Mouse (Mus musculus): ENCODE results near the gene Mthfr. TPM values are rescaled to one million over a fixed set of nuclear protein-coding genes. Genes with fewer than 3 reads are reported as not detected.
"Not testable (repeated sequence)": the region's sequence is repeated elsewhere in the genome, so short reads cannot be mapped to it uniquely, and the experiment has no call there.

Gene Mthfr
- polyA plus RNA-seq, 2 experiments from 2014 or later = 6.8 to 23.1 TPM

DNA sequence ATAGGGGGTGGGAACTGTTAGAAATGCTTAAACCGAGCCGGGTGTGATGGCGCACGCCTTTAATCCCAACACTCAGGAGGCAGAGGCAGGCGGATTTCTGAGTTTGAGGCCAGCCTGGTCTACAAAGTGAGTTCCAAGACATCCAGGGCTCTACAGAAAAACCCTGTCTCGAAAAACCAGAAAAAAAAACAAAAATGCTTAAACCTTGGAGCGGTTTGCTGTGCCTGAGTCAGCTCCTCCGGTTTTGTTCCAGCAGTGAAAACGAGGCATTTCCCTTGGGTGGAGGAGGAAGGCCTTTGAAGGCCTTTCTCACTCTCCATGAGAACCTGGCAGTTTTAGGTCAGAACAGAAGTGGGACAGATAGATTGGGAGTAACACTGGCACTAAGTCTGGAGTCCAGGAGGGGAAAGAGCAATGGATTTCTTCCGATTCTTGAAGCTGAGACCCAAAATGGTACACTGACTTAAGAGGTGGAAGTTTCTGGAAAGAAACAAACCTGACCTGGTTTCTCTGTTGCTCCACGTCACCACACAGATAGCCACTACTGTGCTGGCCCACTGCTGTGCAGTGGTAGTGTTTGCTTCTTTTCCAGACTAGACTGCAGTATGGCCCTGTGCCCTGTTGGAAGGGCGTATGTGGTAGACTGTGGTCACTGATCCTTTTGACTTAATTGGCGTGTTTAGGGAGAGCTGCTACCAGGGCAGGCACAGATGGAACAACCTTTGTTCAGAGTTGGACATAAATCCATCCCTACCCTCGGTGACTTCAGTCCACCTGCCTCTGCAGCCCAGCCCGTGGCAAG, 1.4 kb downstream of the Mthfr start:
- no peak for ATAC-seq

GRCm38 (mm10) chr4:148040933-148041610, 2.2 kb downstream of the Mthfr start:
- ATAC-seq = no peak

GRCm38 (mm10) chr4:148041611-148042191, 2.8 kb downstream of the Mthfr start:
- ATAC-seq = peak; percentile 8

DNA sequence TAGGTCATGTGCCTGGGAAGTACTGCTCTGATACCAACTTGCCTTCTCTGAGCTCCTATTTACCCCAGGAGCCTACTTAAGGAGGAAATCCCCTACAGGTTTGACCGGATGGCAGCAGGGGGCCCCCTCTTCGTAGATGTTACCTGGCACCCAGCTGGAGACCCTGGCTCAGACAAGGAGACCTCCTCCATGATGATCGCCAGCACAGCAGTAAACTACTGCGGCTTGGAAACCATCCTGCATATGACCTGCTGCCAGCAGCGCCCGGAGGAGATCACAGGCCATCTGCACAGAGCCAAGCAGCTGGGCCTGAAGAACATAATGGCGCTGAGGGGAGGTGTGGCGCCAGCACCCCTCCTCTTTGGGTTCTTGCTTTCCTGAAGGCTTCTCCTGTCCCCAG, 4.5 kb downstream of the Mthfr start:
- not testable (repeated sequence) for ATAC-seq

GRCm38 (mm10) chr4:148044113-148044512, 5.2 kb downstream of the Mthfr start:
- no peak for ATAC-seq

GRCm38 (mm10) chr4:148046450-148047031, 7.7 kb downstream of the Mthfr start:
- ATAC-seq = no peak

DNA sequence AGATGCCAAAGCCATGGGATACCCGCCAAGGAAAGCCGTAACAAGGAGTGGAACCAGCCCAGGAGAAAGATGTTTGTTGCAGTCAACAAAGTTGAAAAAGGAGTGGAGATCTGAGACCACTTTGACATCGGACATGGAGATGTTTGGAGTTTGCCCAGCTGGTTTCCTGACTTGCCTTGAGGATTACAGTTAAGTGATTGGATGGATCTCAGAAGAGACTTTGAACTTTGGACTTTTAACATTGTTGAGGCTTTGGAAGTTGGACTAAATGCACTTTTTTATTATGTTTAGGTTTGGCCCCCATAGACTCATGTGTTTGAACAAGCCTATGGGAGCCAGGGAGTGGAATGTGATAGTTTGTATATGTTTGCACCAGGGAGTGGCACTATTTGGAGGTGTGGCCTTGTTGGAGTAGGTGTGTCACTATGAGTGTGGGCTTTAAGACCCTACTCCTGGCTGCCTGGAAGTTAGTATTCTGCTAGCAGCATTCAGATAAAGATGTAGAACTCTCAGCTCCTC, 11.6 kb downstream of the Mthfr start:
- ATAC-seq = not testable (repeated sequence)

- no peak for ATAC-seq
Observed at GRCm38 (mm10) chr4:148051046-148051776, 12.3 kb downstream of the Mthfr start.

GRCm38 (mm10) chr4:148051886-148052285, 13.0 kb downstream of the Mthfr start:
- no peak for ATAC-seq

- no peak for ATAC-seq
Observed at GRCm38 (mm10) chr4:148052976-148053375, 14.1 kb downstream of the Mthfr start.

DNA sequence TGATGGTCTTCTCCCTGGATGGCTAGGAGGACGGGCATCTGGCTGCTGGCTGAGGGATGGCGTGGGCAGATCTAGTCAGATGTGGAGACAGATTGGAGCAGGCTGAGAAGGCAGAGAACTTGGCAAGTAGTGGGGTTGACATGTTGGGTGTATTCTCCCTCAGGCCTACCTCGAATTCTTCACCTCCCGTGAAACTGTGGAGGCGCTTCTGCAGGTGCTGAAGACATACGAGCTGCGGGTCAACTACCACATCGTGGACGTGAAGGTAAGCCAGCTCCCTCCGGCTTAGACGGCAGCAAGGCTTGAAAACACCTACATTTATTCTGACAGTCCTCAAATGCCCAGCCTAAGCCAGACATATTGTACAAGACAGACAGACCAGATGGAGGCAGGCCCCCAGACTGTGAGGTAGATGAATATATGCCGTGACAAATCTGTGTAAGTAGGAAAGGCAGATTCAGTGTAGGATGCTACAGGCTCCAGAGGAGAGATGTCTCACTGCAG, 14.6 kb downstream of the Mthfr start:
- ATAC-seq = no peak

GRCm38 (mm10) chr4:148054961-148055695, 16.3 kb downstream of the Mthfr start:
- no peak for ATAC-seq

- no peak for ATAC-seq
Observed at GRCm38 (mm10) chr4:148056246-148056645, 17.4 kb downstream of the Mthfr start.

- ATAC-seq = no peak
Observed at GRCm38 (mm10) chr4:148056801-148057200, 17.9 kb downstream of the Mthfr start.

DNA sequence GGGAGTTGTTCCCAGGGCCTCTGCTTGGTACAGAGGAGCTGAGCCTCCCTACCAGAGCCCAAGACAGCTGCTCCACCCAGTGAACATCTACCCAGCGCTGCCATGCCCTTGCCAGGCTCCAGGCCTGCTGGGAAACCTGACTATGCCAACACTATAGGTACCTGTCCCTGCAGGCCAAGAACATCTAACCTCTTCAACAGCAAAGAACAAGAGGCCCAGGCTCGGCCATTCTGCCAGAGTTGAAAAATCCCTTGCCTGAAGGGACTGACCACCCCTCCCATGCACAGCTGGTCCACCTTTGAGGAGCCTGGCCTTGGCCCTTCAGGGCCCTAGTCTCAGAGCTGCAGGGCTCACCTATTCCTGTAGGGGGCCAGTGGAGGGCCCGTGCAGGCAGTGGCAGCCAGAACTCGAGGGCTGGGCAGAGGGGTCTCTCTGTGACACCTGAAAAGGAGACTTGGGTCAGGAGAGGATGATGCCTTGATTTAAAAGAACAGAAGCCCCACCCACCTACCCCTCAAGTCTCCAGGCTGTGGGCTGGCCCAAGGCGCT, 18.9 kb downstream of the Mthfr start:
- no peak for ATAC-seq

DNA sequence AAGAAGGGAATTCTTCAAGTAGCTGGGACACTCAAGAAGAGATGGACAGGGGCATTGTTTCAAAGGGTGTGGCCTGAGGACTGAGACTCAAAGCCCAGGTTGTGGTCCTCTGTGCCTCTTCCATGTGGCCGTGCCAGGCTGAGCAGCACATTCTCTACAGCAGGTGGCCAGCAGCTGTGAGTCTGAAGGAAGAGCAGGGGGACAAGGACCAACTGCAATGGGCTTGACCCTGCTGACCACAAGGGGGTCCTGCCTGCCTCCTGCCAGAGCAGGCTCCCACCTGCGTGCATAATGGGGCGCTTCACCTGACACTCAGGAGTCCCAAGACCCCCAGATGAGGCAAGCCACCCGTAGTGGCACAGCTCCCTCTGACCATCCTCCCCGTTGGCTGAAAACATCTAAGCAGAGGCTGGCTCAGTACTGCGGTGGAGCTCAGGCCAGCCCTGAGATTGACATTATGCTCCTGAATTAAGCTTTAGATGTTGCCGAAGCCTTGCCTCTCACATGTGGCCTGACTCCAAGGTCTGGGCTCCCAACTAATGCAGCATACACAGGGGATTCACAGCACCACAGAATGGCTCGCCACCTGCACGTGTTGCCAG, 19.4 kb downstream of the Mthfr start:
- no peak for ATAC-seq

- ATAC-seq = no peak
Observed at GRCm38 (mm10) chr4:148058993-148059392, 20.1 kb downstream of the Mthfr start.

DNA sequence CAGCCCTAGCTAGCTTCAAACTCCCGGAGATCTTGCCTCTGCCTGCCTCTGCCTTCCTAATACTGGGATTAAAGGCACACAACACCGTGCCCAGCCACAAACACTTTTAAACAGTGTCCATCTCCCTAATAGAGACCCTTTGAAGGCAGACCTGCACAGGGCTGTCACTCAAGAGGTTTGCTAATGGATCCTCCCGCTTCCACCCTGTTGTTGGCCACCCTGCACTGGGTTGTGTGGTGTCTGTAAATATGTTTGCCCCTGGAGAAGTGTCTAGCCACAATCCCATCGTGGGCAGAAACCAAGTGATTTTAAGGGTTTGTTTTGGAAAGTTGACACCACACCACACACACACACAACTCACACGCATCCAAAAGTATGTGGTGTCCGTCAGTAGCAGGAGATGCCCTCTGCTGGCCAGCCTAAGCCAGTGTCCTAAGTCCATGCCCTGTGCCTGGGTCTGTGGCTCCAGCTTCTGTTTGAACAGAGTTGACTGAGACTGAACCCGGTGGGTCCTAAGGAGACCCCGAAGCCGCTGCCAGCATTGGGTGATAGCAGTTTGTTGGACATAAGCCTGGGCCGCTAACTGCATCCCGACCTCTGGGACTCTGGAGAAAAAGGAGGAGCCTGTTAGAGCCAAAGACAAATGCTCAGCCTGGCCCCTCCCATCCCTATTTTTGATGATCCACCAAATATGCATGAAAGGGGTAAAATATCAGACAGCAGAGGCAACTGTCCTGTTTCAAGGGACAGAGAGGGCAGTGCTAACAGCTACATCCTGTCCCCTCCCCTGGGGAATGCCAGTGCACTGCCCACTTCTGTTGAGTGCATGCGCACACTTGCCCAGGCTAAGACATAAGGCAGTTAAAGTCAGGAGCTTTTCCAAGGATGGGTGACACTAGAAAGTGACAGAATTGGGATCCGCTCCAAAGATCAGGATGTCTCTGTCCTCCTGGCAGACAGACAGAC, 21.5 kb downstream of the Mthfr start:
- ATAC-seq = peak; percentile 54

DNA sequence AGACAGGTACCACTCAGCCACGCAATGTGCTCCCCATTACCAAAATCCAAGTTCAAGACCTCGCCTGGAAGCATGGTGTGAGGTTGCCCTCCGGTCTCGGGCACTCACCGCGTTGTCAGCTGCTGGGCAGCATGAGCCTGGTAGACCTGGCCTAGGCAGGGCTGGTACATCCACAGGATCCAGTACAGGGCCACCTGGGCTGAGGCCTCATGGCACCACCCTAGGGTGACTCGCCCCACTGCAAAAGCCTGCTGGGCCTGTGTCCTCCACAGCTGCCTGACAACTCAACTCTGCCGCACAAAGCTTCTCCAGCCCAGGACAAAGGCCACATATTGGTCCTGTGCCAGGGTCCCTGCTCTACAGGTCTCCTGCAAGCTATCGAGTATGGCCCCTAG, 22.2 kb downstream of the Mthfr start:
- ATAC-seq = no peak

Measured in CD4-positive, CD25-positive, alpha-beta regulatory T cell, adult 4 months (primary cell).